Mouse (Mus musculus) cortical plate, adult 2 months (tissue): ENCODE measurements around the gene Ccnt1.

Source experiments
- CTCF ChIP-seq: fragments of 200-500 bp; IDR thresholded peaks from 2 replicates; pipeline ENCODE4 v1.5.1; 2011; ENCODE audit warnings: mild to moderate bottlenecking, control low read depth, low read length; ENCODE audit not compliant: insufficient read depth; ENCODE audit errors: extremely low read depth
- POLR2A ChIP-seq: fragments of 200-500 bp; IDR thresholded peaks from 2 replicates; pipeline ENCODE4 v1.6.1; 2011; ENCODE audit warnings: mild to moderate bottlenecking, low read length, control low read depth; ENCODE audit not compliant: insufficient read depth; ENCODE audit errors: extremely low read depth

DNA sequence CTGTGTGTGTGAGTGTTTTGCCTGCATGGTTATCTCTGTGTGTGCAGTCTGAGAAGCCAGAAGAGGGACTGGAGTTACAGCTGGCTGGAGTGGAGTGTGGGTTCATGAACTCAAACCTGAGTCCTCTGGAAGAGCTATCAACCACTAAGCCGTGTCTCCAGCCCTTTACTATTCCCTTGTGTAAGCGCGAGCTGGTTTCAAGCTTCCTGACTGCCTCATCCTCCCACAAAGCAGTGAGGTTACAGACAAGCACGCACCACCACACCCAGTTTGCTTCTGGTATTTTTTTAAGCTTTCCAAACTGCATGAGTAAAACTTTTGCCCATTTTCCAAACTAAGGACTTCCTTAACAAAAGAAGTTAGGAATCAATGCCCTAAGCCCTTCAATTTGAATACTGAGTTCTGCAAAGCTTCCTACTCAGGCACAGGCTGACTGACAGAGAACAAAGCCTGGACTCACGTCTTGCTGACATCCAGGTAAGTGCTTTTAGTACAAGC is 42.6 kb downstream of the Ccnt1 start:
- no peak for TF ChIP-seq CTCF
- no peak for TF ChIP-seq POLR2A
